Mouse (Mus musculus) MEL (cell line): ENCODE data around the gene Irgm1. TPM values are rescaled to one million over a fixed set of nuclear protein-coding genes. Genes with fewer than 3 reads are reported as not detected.
"Not testable (repeated sequence)": the region's sequence is repeated elsewhere in the genome, so short reads cannot be mapped to it uniquely, and the experiment has no call there.

Experiments used
- DNase-seq: peaks from one replicate; pipeline ENCODE4 v3.0.0; 2011; ENCODE audit warnings: low read depth, low spot score
- H3K27ac ChIP-seq: 2 replicates; pipeline ENCODE4 v1.5.1; 2012; ENCODE audit warnings: low read depth, mild to moderate bottlenecking, control low read depth, low read length, moderate library complexity; ENCODE audit not compliant: control insufficient read depth
- H3K27me3 ChIP-seq, 2 experiments: fragments of 150-350 bp in 1 of 2; sonication (generic) in 1 of 2; 2 replicates each; pipeline ENCODE4 v1.6.1; 2012; ENCODE audit warnings: low read length in 2 of 2, mild to moderate bottlenecking in 2 of 2, improper control_type of control experiment in 1 of 2, moderate library complexity in 1 of 2; ENCODE audit not compliant: insufficient read depth in 2 of 2, control insufficient read depth in 1 of 2
- H3K36me3 ChIP-seq, 2 experiments: 2 replicates each; pipeline ENCODE4 v1.6.1; 2012 to 2014; ENCODE audit warnings: low read length in 2 of 2, improper control_type of control experiment in 1 of 2, inconsistent platforms in 1 of 2, mild to moderate bottlenecking in 1 of 2; ENCODE audit not compliant: insufficient read depth in 2 of 2, control insufficient read depth in 1 of 2
- H3K4me1 ChIP-seq, 2 experiments: fragments of 150-350 bp in 1 of 2; sonication (generic) in 1 of 2; 2 replicates each; pipeline ENCODE4 v1.6.1; 2012; ENCODE audit warnings: low read length in 2 of 2, improper control_type of control experiment in 1 of 2, mild to moderate bottlenecking in 1 of 2; ENCODE audit not compliant: insufficient read depth in 2 of 2, control insufficient read depth in 1 of 2
- H3K4me3 ChIP-seq, 2 experiments: fragments of 150-350 bp in 1 of 2; sonication (generic) in 1 of 2; 2 replicates each; pipeline ENCODE4 v1.5.1; 2012; ENCODE audit warnings: low read depth in 2 of 2, low read length in 2 of 2, mild to moderate bottlenecking in 2 of 2, moderate library complexity in 2 of 2, control low read depth in 1 of 2, improper control_type of control experiment in 1 of 2; ENCODE audit not compliant: control insufficient read depth in 1 of 2, insufficient read depth in 1 of 2
- H3K79me2 ChIP-seq: 2 replicates; pipeline ENCODE4 v1.6.1; 2012; ENCODE audit warnings: mild to moderate bottlenecking, low read length, moderate library complexity; ENCODE audit not compliant: control insufficient read depth, poor library complexity, insufficient read depth
- H3K9ac ChIP-seq: 2 replicates; pipeline ENCODE4 v1.6.1; 2012; ENCODE audit warnings: low read depth, mild to moderate bottlenecking, control low read depth, low read length, moderate library complexity; ENCODE audit not compliant: control insufficient read depth, poor library complexity, severe bottlenecking
- H3K9me3 ChIP-seq: fragments of 150-350 bp; sonication (generic); replicated peaks from 2 replicates; pipeline ENCODE4 v1.6.1; 2012; ENCODE audit warnings: mild to moderate bottlenecking, low read length, improper control_type of control experiment, moderate library complexity; ENCODE audit not compliant: insufficient read depth
- CHD1 ChIP-seq: IDR thresholded peaks from 2 replicates; pipeline ENCODE4 v1.6.1; 2012; ENCODE audit warnings: low read depth, mild to moderate bottlenecking, inconsistent platforms, low read length, improper control_type of control experiment
- CHD2 ChIP-seq: IDR thresholded peaks from 2 replicates; pipeline ENCODE4 v1.6.1; 2011; ENCODE audit warnings: low read length, improper control_type of control experiment
- CTCF ChIP-seq, 3 experiments: IDR thresholded peaks in 2 of 3; conservative IDR thresholded peaks in 1 of 3; 2 replicates each; pipeline ENCODE4 v1.5.1; 2011 to 2012; ENCODE audit warnings: low read length in 3 of 3, low read depth in 2 of 3, mild to moderate bottlenecking in 2 of 3, improper control_type of control experiment in 1 of 3, inconsistent platforms in 1 of 3, mixed read lengths in 1 of 3, moderate library complexity in 1 of 3; ENCODE audit not compliant: control insufficient read depth in 1 of 3, insufficient read depth in 1 of 3, poor library complexity in 1 of 3, severe bottlenecking in 1 of 3
- E2F4 ChIP-seq: IDR thresholded peaks from 2 replicates; pipeline ENCODE4 v1.6.1; 2011; ENCODE audit warnings: low read depth, low read length, improper control_type of control experiment, borderline replicate concordance
- ELF1 ChIP-seq: IDR thresholded peaks from 2 replicates; pipeline ENCODE4 v1.6.1; 2014; ENCODE audit warnings: low read depth, mild to moderate bottlenecking, inconsistent platforms, low read length, improper control_type of control experiment, moderate library complexity
- EP300 ChIP-seq, 2 experiments: IDR thresholded peaks; 2 replicates each; pipeline ENCODE4 v1.6.1; 2011; ENCODE audit warnings: improper control_type of control experiment in 2 of 2, low read length in 2 of 2, low read depth in 1 of 2, mild to moderate bottlenecking in 1 of 2
- GATA1 ChIP-seq: IDR thresholded peaks from 2 replicates; pipeline ENCODE4 v1.6.1; 2011; ENCODE audit warnings: low read depth, low read length, improper control_type of control experiment
- JUND ChIP-seq: IDR thresholded peaks from 2 replicates; pipeline ENCODE4 v1.6.1; 2011; ENCODE audit warnings: low read depth, mild to moderate bottlenecking, improper control_type of control experiment, low read length
- KAT2A ChIP-seq: conservative IDR thresholded peaks from 2 replicates; pipeline ENCODE4 v1.6.1; 2012; ENCODE audit warnings: low read depth, low read length, improper control_type of control experiment, inconsistent platforms
- MAFK ChIP-seq: IDR thresholded peaks from 2 replicates; pipeline ENCODE4 v1.6.1; 2011; ENCODE audit warnings: low read depth, mild to moderate bottlenecking, low read length, improper control_type of control experiment, borderline replicate concordance
- MYB ChIP-seq: IDR thresholded peaks from 2 replicates; pipeline ENCODE4 v1.6.1; 2011; ENCODE audit warnings: mild to moderate bottlenecking, low read depth, low read length, improper control_type of control experiment
- MYC ChIP-seq: IDR thresholded peaks from 2 replicates; pipeline ENCODE4 v1.6.1; 2011; ENCODE audit warnings: low read depth, mild to moderate bottlenecking, low read length, improper control_type of control experiment, moderate library complexity
- NRF1 ChIP-seq: IDR thresholded peaks from 2 replicates; pipeline ENCODE4 v1.6.1; 2014; ENCODE audit warnings: low read depth, mild to moderate bottlenecking, inconsistent platforms, low read length, improper control_type of control experiment, moderate library complexity; ENCODE audit not compliant: poor library complexity, insufficient read depth, severe bottlenecking
- POLR2A ChIP-seq, 2 experiments: IDR thresholded peaks; 2 replicates each; pipeline ENCODE4 v1.6.1; 2011 to 2012; ENCODE audit warnings: low read length in 2 of 2, mild to moderate bottlenecking in 2 of 2, control low read depth in 1 of 2, improper control_type of control experiment in 1 of 2, low read depth in 1 of 2, moderate library complexity in 1 of 2; ENCODE audit not compliant: control insufficient read depth in 1 of 2, insufficient read depth in 1 of 2, poor library complexity in 1 of 2
- POLR2AphosphoS5 ChIP-seq: IDR thresholded peaks from 2 replicates; pipeline ENCODE4 v1.6.1; 2012; ENCODE audit warnings: low read depth, borderline replicate concordance, mild to moderate bottlenecking, inconsistent platforms, low read length, moderate library complexity, mixed read lengths
- RAD21 ChIP-seq: IDR thresholded peaks from 2 replicates; pipeline ENCODE4 v1.6.1; 2011; ENCODE audit warnings: mild to moderate bottlenecking, low read depth, low read length, improper control_type of control experiment
- RCOR1 ChIP-seq: IDR thresholded peaks from 2 replicates; pipeline ENCODE4 v1.6.1; 2012; ENCODE audit warnings: low read depth, mild to moderate bottlenecking, inconsistent platforms, low read length, improper control_type of control experiment
- SMC3 ChIP-seq: IDR thresholded peaks from 2 replicates; pipeline ENCODE4 v1.6.1; 2011; ENCODE audit warnings: low read depth, low read length, improper control_type of control experiment
- TAL1 ChIP-seq: IDR thresholded peaks from 2 replicates; pipeline ENCODE4 v1.6.1; 2012; ENCODE audit warnings: mild to moderate bottlenecking, inconsistent platforms, low read length, moderate library complexity, mixed read lengths
- TBP ChIP-seq: IDR thresholded peaks from 2 replicates; pipeline ENCODE4 v1.8.0; 2011; ENCODE audit warnings: low read depth, low read length, improper control_type of control experiment
- TCF12 ChIP-seq: IDR thresholded peaks from 2 replicates; pipeline ENCODE4 v1.6.1; 2014; ENCODE audit warnings: low read depth, mild to moderate bottlenecking, inconsistent platforms, low read length, improper control_type of control experiment, moderate library complexity
- UBTF ChIP-seq: IDR thresholded peaks from 2 replicates; pipeline ENCODE4 v1.6.1; 2012; ENCODE audit warnings: low read depth, mild to moderate bottlenecking, inconsistent platforms, low read length, improper control_type of control experiment, moderate library complexity, borderline replicate concordance; ENCODE audit not compliant: insufficient read depth
- ZNF384 ChIP-seq: IDR thresholded peaks from 2 replicates; pipeline ENCODE4 v1.6.1; 2012; ENCODE audit warnings: low read depth, mild to moderate bottlenecking, inconsistent platforms, low read length, improper control_type of control experiment
- polyA plus RNA-seq, 2 experiments: library from polyadenylated mRNA; stranded (reverse) in 1 of 2; unstranded in 1 of 2; fragments of >175 nt in 1 of 2; fragments of >200 nt in 1 of 2; gene quantifications; 2 replicates each; pipeline versions ENCODE4 v1.2.1 to v1.2.4; 2012; ENCODE audit warnings: low replicate concordance in 2 of 2, low read depth in 1 of 2; ENCODE audit not compliant: insufficient read length in 2 of 2, insufficient read depth in 1 of 2, missing spikeins in 1 of 2
- total RNA-seq: library from RNA; depleted of rRNA; stranded (reverse); fragments of 300-350 nt; gene quantifications from 2 replicates; pipeline ENCODE4 v1.2.3, GENCODE M21; 2012

The Irgm1 gene
- total and polyA plus RNA-seq, 3 experiments: 10.0 to 10.7 TPM; not detected in 1

- H3K9me3 ChIP-seq, H3K27me3 ChIP-seq, H3K9ac ChIP-seq, H3K4me3 ChIP-seq, H3K36me3 ChIP-seq, H3K4me1 ChIP-seq, H3K27ac ChIP-seq, H3K79me2 ChIP-seq: not testable (repeated sequence)
- DNase-seq: peak; percentile 50
- peak; percentile 70 for TF ChIP-seq ZNF384
- peak in 2 of 3 experiments; percentile 6 to 29; a peak in 2 of 6 replicates for TF ChIP-seq CTCF (IDR thresholded peaks at IDR 0.05 in 2 of 3, conservative IDR thresholded peaks at IDR 0.05 in 1 of 3; ENCODE audit: control insufficient read depth in 1 of 3, insufficient read depth in 1 of 3, low read depth in 2 of 3, low read length in 3 of 3, poor library complexity in 1 of 3, severe bottlenecking in 1 of 3)
- peak; percentile 31 for TF ChIP-seq RAD21
Observed at GRCm38 (mm10) chr11:48846362-48846761, 25.1 kb downstream of the Irgm1 start.

- H3K4me3 ChIP-seq: no peak overlapping the region
- no peak overlapping the region for H3K9ac ChIP-seq
- H3K9me3 ChIP-seq: no peaks in the 10 kb centered on the region
- H3K27ac ChIP-seq: no peak overlapping the region
- TF ChIP-seq MAFK (no peak), POLR2AphosphoS5 (no peak), MYB (no peak), CHD1 (no peak), RAD21 (no peak), ELF1 (no peak), TCF12 (no peak), CHD2 (no peak), TBP (no peak), KAT2A (no peak), NRF1 (no peak), EP300 (IDR thresholded peaks at IDR 0.05; ENCODE audit: low read depth in 1 of 2, low read length in 2 of 2) (no peak)
- H3K79me2 ChIP-seq: no peaks in the 10 kb centered on the region
- H3K27me3 ChIP-seq: no peaks in the 10 kb centered on the region
- H3K4me1 ChIP-seq: no peaks in the 10 kb centered on the region
- H3K36me3 ChIP-seq: no peaks in the 10 kb centered on the region
- no peak for DNase-seq
Observed at GRCm38 (mm10) chr11:48845244-48845815, 26.2 kb downstream of the Irgm1 start.

- H3K4me1 ChIP-seq: no peaks in the 10 kb centered on the region
- H3K4me3 ChIP-seq: no peak overlapping the region
- no peaks in the 10 kb centered on the region for H3K27me3 ChIP-seq
- no peaks in the 10 kb centered on the region for H3K9me3 ChIP-seq
- no peak overlapping the region for H3K9ac ChIP-seq
- no peaks in the 10 kb centered on the region for H3K79me2 ChIP-seq
- no peaks in the 10 kb centered on the region; a peak in 1 of 4 replicates for H3K36me3 ChIP-seq
- DNase-seq: no peak
- TF ChIP-seq ZNF384: no peak
- no peak for TF ChIP-seq CHD1
- no peak for TF ChIP-seq GATA1
- TF ChIP-seq POLR2A (IDR thresholded peaks at IDR 0.05; ENCODE audit: control insufficient read depth in 1 of 2, insufficient read depth in 1 of 2, low read depth in 1 of 2, low read length in 2 of 2, poor library complexity in 1 of 2): no peak
- no peak for TF ChIP-seq NRF1
- no peak for TF ChIP-seq CTCF (IDR thresholded peaks at IDR 0.05 in 2 of 3, conservative IDR thresholded peaks at IDR 0.05 in 1 of 3; ENCODE audit: control insufficient read depth in 1 of 3, insufficient read depth in 1 of 3, low read depth in 2 of 3, low read length in 3 of 3, poor library complexity in 1 of 3, severe bottlenecking in 1 of 3)
- TF ChIP-seq ELF1: no peak
- TF ChIP-seq MYC: no peak
- TF ChIP-seq SMC3: no peak
- TF ChIP-seq CHD2: no peak
- no peak for TF ChIP-seq E2F4
- no peak for TF ChIP-seq TAL1
- no peak for TF ChIP-seq RCOR1
- no peak for TF ChIP-seq UBTF
- no peak for TF ChIP-seq TBP
- no peak for TF ChIP-seq JUND
- TF ChIP-seq POLR2AphosphoS5: no peak
- TF ChIP-seq, all 39 proteins: peak for 0
- H3K27ac ChIP-seq: no peak overlapping the region
Observed at GRCm38 (mm10) chr11:48844309-48844708, 27.2 kb downstream of the Irgm1 start.
